Mouse (Mus musculus): ENCODE data around the gene Macrod2. TPM values are rescaled to one million over a fixed set of nuclear protein-coding genes. Genes with fewer than 3 reads are reported as not detected.

Gene Macrod2
- polyA plus RNA-seq, 1 experiment = 8.3 TPM

DNA sequence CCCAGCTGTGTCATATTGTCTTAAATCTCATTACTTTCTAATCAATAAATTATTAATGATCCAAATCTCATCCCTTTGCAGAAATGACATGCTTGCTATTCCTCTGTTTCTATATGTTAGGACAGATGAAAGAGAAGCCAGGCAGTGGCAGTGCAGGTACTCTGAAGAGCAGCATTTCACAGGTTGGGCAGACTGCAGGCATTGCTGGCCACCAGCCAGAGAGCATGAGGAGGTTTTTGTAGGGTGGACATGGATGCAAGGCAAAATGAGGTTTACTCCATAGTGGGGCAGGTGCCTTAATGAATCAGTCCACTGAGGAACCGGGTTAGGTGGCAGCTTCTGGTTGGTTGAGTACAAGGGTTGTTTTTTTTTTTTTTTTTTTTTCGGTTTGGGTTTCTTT, 1778.9 kb downstream of the Macrod2 start:
- no peak overlapping the region for H3K4me3 ChIP-seq (ENCODE audit: insufficient read depth, low read depth, low read length)

DNA sequence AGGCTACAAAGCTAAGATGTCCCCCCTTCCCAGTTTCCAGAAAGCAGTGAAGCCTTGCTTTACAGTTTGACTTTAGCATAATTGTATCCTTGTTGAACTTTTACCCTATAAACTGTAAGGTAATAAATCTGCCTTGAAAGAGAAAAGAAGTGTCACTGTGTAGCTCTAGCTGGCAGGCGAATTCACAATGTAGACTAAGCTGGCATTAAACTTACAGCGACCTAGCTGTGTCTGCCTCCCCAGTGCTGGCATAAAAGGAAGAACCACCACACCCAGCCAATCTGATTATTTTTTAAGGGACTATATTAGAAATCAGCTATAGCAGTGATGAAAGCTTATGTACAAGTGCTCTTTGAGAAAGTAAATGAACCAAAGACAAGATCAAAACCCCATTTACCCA, 1791.8 kb downstream of the Macrod2 start:
- H3K4me1 ChIP-seq (ENCODE audit: control insufficient read depth, insufficient read depth, insufficient read length, low read length) = no peaks in the 10 kb centered on the region
- H3K27ac ChIP-seq (replicated peaks; ENCODE audit: low read depth, low read length) = no peak overlapping the region
- H3K4me3 ChIP-seq (ENCODE audit: insufficient read depth, low read depth, low read length) = no peak overlapping the region

More for the DNA sequence above, 1778.9 kb downstream of the Macrod2 start:
- Histone ChIP-seq H3K4me1 (ENCODE audit: control insufficient read depth, insufficient read depth, insufficient read length, low read length) (no peaks in the 10 kb centered on the region), H3K27ac (replicated peaks; ENCODE audit: low read depth, low read length) (no peak overlapping the region)

DNA sequence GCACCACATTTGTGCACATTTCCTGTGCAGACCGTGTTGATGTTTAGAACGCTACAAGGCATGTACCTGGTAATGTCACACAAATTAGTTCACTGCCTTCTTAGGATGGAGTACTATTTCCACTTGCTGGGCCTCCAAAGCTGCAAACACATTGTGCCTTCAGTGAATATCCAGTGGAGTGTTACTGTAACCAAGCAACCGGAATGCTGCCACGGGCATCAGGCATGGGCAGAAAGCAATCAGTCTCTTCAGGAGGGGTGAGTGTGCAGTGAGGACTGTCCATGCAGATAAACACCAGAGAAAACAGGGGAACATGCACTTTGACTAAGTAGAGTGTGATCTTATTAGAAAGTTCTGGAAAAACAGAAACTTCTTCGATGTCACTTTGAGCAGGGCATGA, 1792.3 kb downstream of the Macrod2 start:
- no peak overlapping the region for H3K4me3 ChIP-seq (ENCODE audit: insufficient read depth, low read depth, low read length)
- no peak overlapping the region for H3K27ac ChIP-seq (replicated peaks; ENCODE audit: low read depth, low read length)

DNA sequence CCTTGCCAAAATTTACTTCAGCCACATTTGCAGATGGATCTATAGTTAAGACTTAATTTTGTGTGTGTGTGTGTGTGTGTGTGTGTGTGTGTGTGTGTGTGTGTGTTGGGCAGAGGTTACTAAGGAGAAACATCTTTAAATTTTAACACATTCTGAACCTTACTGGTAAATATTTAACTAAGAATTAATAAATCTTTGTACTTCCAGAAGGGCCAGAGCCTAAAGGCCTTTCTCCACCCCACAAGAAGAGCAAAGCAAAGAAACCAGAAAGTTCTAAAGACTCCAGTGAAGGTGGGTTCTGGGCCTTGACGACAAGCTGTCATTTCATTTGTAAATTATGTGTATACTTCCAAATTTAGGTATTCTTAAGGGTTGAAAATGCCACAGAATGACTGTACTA, 1822.3 kb downstream of the Macrod2 start:
- no peak overlapping the region for H3K4me3 ChIP-seq (ENCODE audit: insufficient read depth, low read depth, low read length)
- H3K4me1 ChIP-seq (ENCODE audit: control insufficient read depth, insufficient read depth, insufficient read length, low read length) = no peaks in the 10 kb centered on the region
- H3K27ac ChIP-seq (replicated peaks; ENCODE audit: low read depth, low read length) = no peak overlapping the region

More for the DNA sequence above, 1792.3 kb downstream of the Macrod2 start:
- no peaks in the 10 kb centered on the region for H3K4me1 ChIP-seq (ENCODE audit: control insufficient read depth, insufficient read depth, insufficient read length, low read length)

DNA sequence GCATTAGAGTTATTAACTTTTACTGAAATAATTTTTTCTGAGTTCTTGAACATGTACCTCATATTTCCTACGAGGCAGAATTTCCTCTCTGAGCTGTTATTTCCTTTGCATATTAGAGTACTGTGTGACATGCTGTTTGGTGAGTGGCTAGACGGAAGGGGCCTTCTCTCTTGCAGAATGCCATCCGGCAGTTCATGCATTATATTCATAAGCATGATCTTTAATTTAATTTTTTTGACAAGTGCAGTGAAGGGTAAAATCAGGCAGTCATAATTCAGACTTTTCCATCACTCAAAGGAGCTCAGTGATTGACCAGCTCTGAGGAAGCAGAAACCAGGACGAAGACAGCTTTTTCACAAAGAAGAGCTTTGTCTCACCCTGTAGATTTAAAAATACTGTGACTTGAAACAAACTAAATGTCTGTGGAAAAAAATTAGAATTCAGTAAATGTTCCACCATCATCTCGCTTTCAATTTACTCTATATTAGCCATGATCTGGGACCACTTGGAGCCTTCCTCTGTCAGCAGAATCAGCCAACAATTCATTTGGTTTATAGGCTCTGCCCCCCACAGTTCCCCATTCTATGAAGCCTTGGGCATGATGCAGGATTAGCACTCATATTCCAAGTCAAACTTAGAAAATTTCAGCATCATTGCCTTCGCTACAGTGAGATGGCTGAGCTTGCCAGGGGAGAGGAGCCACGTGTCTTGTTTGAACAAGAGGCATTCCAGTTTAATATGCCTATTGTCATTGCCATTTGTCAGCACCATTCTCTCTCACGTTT, 1827.2 kb downstream of the Macrod2 start:
- no peaks in the 10 kb centered on the region for H3K4me1 ChIP-seq (ENCODE audit: control insufficient read depth, insufficient read depth, insufficient read length, low read length)
- H3K27ac ChIP-seq (replicated peaks; ENCODE audit: low read depth, low read length) = no peak overlapping the region
- H3K4me3 ChIP-seq (ENCODE audit: insufficient read depth, low read depth, low read length) = no peak overlapping the region

DNA sequence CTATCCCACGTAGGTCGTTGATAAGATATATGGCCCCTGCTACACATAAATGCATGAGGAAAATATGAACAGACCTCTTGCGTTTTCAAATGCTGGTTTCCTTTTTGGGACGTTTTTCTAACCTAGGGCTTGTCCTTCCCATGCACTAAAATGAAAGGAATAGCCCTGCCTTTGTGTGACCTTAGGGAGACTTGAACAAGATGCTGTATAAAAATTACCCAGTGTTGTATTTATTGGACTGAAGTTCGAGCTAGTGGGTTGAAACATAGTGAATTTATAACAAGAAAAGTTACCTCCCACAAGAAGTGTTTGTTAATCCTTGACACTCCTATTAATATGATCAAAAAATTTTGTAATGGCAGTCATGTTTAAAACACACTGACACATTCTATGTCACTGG, 1827.8 kb downstream of the Macrod2 start:
- H3K27ac ChIP-seq (replicated peaks; ENCODE audit: low read depth, low read length) = no peak overlapping the region
- no peak overlapping the region for H3K4me3 ChIP-seq (ENCODE audit: insufficient read depth, low read depth, low read length)
- H3K4me1 ChIP-seq (ENCODE audit: control insufficient read depth, insufficient read depth, insufficient read length, low read length) = no peaks in the 10 kb centered on the region

DNA sequence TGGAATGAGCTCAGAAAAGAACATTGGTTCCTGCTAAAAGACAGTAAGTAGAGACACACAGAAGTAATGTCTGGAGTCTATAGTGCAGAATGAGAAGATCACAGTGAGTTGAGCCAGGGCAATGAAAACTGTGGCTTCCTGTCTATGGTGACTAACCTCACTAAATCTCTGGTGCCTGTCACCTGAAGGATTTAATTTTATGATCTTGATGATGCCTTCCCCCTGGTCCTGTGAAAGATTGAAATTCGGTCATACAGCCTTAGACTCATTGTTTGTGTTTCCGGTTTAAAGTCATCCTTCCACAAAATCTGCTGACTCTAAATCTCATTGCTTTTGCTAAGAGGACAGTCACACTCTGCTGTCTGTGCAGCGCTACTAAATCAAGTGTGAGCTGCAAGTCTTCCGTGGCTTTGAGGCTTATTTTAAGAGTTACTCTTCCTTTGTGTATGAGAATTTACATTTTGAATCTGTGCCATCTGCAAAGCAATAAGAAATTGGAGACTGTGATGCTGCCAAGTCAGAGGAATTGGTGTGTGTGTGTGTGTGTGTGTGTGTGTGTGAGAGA, 1836.0 kb downstream of the Macrod2 start:
- Histone ChIP-seq H3K4me3 (ENCODE audit: insufficient read depth, low read depth, low read length) (no peak overlapping the region), H3K4me1 (ENCODE audit: control insufficient read depth, insufficient read depth, insufficient read length, low read length) (no peaks in the 10 kb centered on the region), H3K27ac (replicated peaks; ENCODE audit: low read depth, low read length) (no peak overlapping the region)

DNA sequence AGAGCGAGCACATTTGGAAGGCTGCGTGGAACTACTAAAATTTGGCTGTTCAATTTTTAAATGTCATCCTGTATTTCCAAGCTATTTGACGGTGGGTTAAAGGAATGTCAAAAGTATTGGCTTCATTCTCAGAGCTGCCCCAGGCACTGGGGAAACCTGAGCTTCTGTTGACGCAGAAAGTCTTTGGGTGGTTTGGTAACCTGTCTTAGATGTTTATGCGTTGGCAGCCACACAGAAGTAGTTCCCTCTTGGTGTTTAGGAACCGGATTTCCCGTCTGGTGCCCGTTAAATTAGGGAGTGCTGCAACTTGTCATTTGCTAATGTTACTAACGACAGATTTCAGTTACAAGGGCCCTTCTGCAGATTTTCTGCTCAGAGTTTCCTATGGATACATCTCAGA, 1837.7 kb downstream of the Macrod2 start:
- H3K4me1 ChIP-seq (ENCODE audit: control insufficient read depth, insufficient read depth, insufficient read length, low read length) = no peaks in the 10 kb centered on the region
- H3K27ac ChIP-seq (replicated peaks; ENCODE audit: low read depth, low read length) = no peak overlapping the region
- H3K4me3 ChIP-seq (ENCODE audit: insufficient read depth, low read depth, low read length) = no peak overlapping the region

DNA sequence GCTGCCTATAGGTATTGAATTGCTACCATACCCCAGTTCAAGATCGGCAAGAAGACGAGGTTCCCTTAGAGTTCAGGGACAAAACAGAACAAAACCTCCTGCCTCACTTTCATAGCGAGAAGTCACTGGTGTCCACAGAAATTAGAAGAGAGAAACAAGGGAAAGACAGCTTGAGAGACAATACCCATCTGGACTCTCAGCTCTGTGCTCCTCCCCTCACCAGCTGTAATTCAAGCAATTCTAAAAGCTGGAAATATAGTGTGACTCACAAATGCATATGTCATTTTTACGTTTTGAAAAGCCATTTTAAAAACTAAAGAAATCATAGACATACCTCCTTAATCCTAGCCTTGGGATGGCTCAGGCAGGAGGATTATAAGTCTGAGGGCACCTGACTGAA, 1848.4 kb downstream of the Macrod2 start:
- Histone ChIP-seq H3K27ac (replicated peaks; ENCODE audit: low read depth, low read length) (no peak overlapping the region), H3K4me3 (ENCODE audit: insufficient read depth, low read depth, low read length) (no peak overlapping the region), H3K4me1 (ENCODE audit: control insufficient read depth, insufficient read depth, insufficient read length, low read length) (no peaks in the 10 kb centered on the region)

DNA sequence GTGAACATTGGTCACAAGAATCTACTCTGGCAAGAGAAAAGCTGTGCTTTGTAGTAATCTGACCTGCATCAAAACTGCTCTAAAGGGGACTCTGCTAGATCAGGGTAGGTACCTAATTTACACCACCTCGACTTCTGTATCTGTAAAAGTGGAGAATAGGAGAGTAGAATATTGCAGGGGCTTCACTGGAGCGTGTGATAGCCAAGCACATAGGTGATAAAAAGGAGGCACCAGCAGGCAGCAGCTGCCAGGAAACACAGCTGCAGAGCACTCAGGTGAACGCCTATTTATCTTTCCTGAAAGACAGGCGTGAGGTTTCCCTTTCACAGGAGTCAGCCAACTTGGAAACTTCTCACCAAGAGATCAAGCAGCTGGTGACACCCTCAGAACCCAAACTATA, 1855.3 kb downstream of the Macrod2 start:
- Histone ChIP-seq H3K4me3 (ENCODE audit: insufficient read depth, low read depth, low read length) (no peak overlapping the region), H3K27ac (replicated peaks; ENCODE audit: low read depth, low read length) (no peak overlapping the region), H3K4me1 (ENCODE audit: control insufficient read depth, insufficient read depth, insufficient read length, low read length) (no peaks in the 10 kb centered on the region)

DNA sequence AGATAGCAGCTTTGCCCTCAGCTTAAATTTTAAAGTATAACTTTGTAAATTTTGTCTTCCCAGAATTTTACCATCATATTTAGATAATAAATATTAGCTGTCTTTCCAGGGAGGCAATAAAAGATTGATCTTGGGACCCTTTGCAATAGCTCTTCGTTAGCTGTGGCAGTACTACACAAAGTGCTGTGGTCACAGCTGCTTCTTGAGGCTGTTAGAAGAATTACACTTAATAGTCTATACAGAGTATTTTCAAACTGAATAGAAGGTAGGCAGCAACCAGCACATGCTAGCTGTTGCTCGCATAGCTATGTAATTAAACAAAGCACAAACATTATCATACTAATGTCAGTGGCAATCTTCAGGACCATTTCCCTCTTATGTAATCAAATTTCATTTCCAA, 1856.4 kb downstream of the Macrod2 start:
- Histone ChIP-seq H3K27ac (replicated peaks; ENCODE audit: low read depth, low read length) (no peak overlapping the region), H3K4me1 (ENCODE audit: control insufficient read depth, insufficient read depth, insufficient read length, low read length) (no peaks in the 10 kb centered on the region), H3K4me3 (ENCODE audit: insufficient read depth, low read depth, low read length) (no peak overlapping the region)

DNA sequence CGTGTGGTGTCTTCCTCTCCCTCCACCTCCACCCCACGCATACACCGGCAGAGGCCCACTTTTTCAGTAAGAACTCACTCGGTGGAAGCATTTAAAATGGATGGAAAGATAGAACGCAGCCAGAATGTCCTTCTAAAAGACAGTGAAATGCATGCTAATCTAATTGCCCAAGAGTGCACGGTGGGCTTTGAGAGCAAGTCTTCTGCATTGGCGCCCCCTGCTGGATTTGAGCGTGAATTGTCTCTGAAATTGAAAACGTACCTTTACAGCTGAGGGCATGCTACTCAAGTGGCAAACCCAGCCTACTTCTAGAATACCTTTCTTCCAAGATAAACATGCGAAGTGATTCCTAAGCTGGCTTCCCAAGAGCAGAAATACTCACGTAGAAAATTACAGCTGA, 1858.8 kb downstream of the Macrod2 start:
- Histone ChIP-seq H3K27ac (replicated peaks; ENCODE audit: low read depth, low read length) (no peak overlapping the region), H3K4me1 (ENCODE audit: control insufficient read depth, insufficient read depth, insufficient read length, low read length) (no peaks in the 10 kb centered on the region), H3K4me3 (ENCODE audit: insufficient read depth, low read depth, low read length) (no peak overlapping the region)

DNA sequence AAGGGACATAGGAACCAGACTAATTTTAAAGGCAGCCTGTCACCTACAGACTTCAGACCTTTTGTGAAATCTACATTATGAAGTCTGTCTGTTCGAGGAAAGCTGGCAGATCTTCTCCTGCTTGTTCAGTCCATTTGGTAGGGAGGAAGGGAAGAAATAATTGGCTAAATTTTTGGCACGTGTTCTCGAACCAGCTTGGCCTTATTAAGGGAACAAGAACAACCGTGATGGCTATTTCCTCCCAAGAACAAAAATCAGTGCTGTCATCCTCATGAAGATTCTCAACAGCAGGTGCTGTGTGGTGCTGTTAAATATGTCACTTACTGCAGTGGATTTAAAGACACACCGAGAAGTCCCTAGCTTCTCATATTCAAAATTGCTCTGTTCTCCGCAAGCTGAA, 1859.5 kb downstream of the Macrod2 start:
- Histone ChIP-seq H3K4me3 (ENCODE audit: insufficient read depth, low read depth, low read length) (no peak overlapping the region), H3K27ac (replicated peaks; ENCODE audit: low read depth, low read length) (no peak overlapping the region), H3K4me1 (ENCODE audit: control insufficient read depth, insufficient read depth, insufficient read length, low read length) (no peaks in the 10 kb centered on the region)

DNA sequence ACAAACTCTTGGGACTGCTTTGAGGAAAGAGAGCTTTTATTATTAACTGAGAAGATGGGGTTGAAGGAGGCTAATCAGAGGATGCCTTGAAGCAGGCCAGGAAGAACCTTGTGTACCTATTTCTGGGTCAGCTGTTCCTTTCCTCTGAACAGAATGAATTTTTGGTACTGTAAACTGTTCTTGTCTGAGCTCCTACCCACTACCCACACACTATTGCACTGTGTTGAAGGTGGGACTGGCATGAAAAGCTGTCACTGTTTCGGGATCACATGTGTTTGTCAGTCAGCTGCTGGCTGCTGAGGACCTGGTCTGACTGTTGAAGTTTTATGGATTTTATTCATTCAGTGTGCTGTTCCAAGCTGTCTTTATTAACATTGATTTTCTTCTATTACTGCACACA, 1862.4 kb downstream of the Macrod2 start:
- Histone ChIP-seq H3K4me3 (ENCODE audit: insufficient read depth, low read depth, low read length) (no peak overlapping the region), H3K27ac (replicated peaks; ENCODE audit: low read depth, low read length) (no peak overlapping the region), H3K4me1 (ENCODE audit: control insufficient read depth, insufficient read depth, insufficient read length, low read length) (no peaks in the 10 kb centered on the region)

DNA sequence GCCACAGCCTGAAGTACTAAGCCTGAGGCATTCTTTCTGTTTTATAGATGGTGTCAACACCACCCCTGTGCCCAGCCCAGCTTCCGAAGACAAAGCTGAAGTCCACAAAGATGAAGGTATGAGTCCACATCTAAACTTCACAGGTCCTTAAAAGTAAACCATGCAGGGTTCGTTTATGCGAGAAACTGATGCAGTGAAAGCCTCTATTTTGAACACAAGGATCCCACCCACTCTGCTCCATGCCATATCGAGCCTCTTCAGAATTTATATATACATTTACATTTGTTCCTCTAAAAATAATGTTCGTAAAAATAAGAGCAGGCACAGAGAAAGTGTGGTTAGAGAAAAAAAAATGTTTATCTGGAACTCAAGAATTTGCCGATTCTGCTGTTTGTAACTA, 1865.9 kb downstream of the Macrod2 start:
- Histone ChIP-seq H3K27ac (replicated peaks; ENCODE audit: low read depth, low read length) (no peak overlapping the region), H3K4me3 (ENCODE audit: insufficient read depth, low read depth, low read length) (no peak overlapping the region), H3K4me1 (ENCODE audit: control insufficient read depth, insufficient read depth, insufficient read length, low read length) (no peaks in the 10 kb centered on the region)

DNA sequence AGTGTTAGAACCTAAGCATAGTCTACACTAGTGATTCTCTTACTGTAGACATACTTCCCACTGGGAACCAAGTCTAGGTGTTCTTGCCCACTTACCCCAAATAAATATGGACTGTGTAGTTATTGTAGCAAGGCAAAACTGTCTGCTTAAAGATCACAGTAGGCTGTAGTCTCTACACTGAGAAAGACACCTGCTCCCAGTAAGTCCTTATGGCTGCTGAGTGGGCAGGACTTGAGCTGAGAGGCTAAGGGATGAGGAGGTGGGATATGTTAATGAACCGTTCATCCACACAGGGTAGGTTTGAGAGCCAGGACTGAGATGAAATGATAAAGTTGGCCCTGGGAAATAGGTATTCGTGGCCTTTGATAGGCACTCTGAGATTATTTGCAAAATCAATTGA, 1869.6 kb downstream of the Macrod2 start:
- Histone ChIP-seq H3K4me3 (ENCODE audit: insufficient read depth, low read depth, low read length) (no peak overlapping the region), H3K4me1 (ENCODE audit: control insufficient read depth, insufficient read depth, insufficient read length, low read length) (no peaks in the 10 kb centered on the region), H3K27ac (replicated peaks; ENCODE audit: low read depth, low read length) (no peak overlapping the region)
